Mouse (Mus musculus) limb, embryonic 11.5 days (tissue): Measurements from ENCODE around the gene Rbfox1. TPM values are rescaled to one million over a fixed set of nuclear protein-coding genes. Genes with fewer than 3 reads are reported as not detected.

Experiments used
- ATAC-seq: fragments of 200-750 bp; cut with Nextera tagmentation; 2 replicates; pipeline ENCODE4 v1.8.0; 2017; ENCODE audit warnings: low read depth; ENCODE audit not compliant: insufficient number of reproducible peaks, low FRiP score, low TSS enrichment
- DNase-seq: peaks from one replicate; pipeline ENCODE4 v3.0.0-alpha.2; 2015; ENCODE audit warnings: low spot score
- H3K27ac ChIP-seq: fragments of 300-500 bp; sonication (generic); replicated peaks from 2 replicates; pipeline ENCODE4 v1.5.1; 2014; ENCODE audit warnings: low read depth, mild to moderate bottlenecking, low read length
- H3K27me3 ChIP-seq: fragments of 300-500 bp; sonication (generic); 2 replicates; pipeline ENCODE4 v1.6.1; 2014; ENCODE audit warnings: mild to moderate bottlenecking, low read length, mixed read lengths; ENCODE audit not compliant: control insufficient read depth, insufficient read depth
- H3K36me3 ChIP-seq: fragments of 300-500 bp; sonication (generic); 2 replicates; pipeline ENCODE4 v1.6.1; 2014; ENCODE audit warnings: mild to moderate bottlenecking, low read length, moderate library complexity, mixed read lengths; ENCODE audit not compliant: control insufficient read depth, insufficient read depth
- H3K4me1 ChIP-seq: fragments of 300-500 bp; sonication (generic); 2 replicates; pipeline ENCODE4 v1.6.1; 2014; ENCODE audit warnings: low read length, mixed read lengths; ENCODE audit not compliant: control insufficient read depth, insufficient read depth
- H3K4me2 ChIP-seq: fragments of 300-500 bp; sonication (generic); 2 replicates; pipeline ENCODE4 v1.6.1; 2014; ENCODE audit warnings: low read depth, mild to moderate bottlenecking, moderate library complexity; ENCODE audit not compliant: severe bottlenecking
- H3K4me3 ChIP-seq: fragments of 300-500 bp; sonication (generic); 2 replicates; pipeline ENCODE4 v1.5.1; 2014; ENCODE audit warnings: low read depth, low read length
- H3K9ac ChIP-seq: fragments of 300-500 bp; sonication (generic); 2 replicates; pipeline ENCODE4 v1.6.1; 2014; ENCODE audit warnings: mild to moderate bottlenecking, low read length
- H3K9me3 ChIP-seq: fragments of 300-500 bp; sonication (generic); 2 replicates; pipeline ENCODE4 v1.6.1; 2016; ENCODE audit warnings: low read length; ENCODE audit not compliant: control insufficient read depth
- WGBS: fragments of 180-500 bp; shearing (Covaris S2); extraction: QIAGEN DNeasy Blood & Tissue Kit; methylation state at CpG from one replicate; pipeline ENCODE4 v1.1.7; 2014; 5-methylcytosine and 5-hydroxymethylcytosine counted together
- polyA plus RNA-seq: library from polyadenylated mRNA; unstranded; fragments of >200 nt; fragmentation: Nextera tagmentation; extraction: Ambion mirVana; gene quantifications from 2 replicates; pipeline ENCODE4 v1.2.1, GENCODE M21; 2014

Rbfox1 gene
- polyA plus RNA-seq, 1 experiment from 2014 or later, result 0.81 TPM

GRCm38 (mm10) chr16:6455349-6455748 lies 570.2 kb downstream of the Rbfox1 start:
- H3K4me1 ChIP-seq, result no peaks in the 10 kb centered on the region

GRCm38 (mm10) chr16:6479094-6479590 lies 594.0 kb downstream of the Rbfox1 start:
- no peak for DNase-seq
- H3K4me3 ChIP-seq, result no peak overlapping the region
- 52% methylated on average over 1 of the region's 1 CpGs for WGBS
- no peaks in the 10 kb centered on the region for H3K9me3 ChIP-seq
- H3K4me1 ChIP-seq, result no peaks in the 10 kb centered on the region
- H3K4me2 ChIP-seq, result no peak overlapping the region
- H3K36me3 ChIP-seq, result no peaks in the 10 kb centered on the region
- H3K27me3 ChIP-seq, result no peaks in the 10 kb centered on the region; the same call in 1 of the 2 replicates
- no peak overlapping the region for H3K27ac ChIP-seq
- no peak for ATAC-seq
- no peak overlapping the region for H3K9ac ChIP-seq

More at GRCm38 (mm10) chr16:6455349-6455748, 570.2 kb downstream of the Rbfox1 start:
- H3K9ac ChIP-seq, result no peak overlapping the region
- H3K9me3 ChIP-seq, result no peaks in the 10 kb centered on the region
- ATAC-seq, result no peak
- H3K4me3 ChIP-seq, result no peak overlapping the region
- H3K27ac ChIP-seq, result no peak overlapping the region
- no peaks in the 10 kb centered on the region; the same call in 1 of the 2 replicates for H3K27me3 ChIP-seq
- WGBS, result 73% methylated on average over 3 of the region's 3 CpGs
- H3K36me3 ChIP-seq, result no peaks in the 10 kb centered on the region
- H3K4me2 ChIP-seq, result no peak overlapping the region
- DNase-seq, result no peak

- Histone ChIP-seq H3K36me3 (no peaks in the 10 kb centered on the region), H3K9ac (no peak overlapping the region), H3K9me3 (no peaks in the 10 kb centered on the region), H3K4me2 (no peak overlapping the region), H3K4me3 (no peak overlapping the region), H3K27ac (no peak overlapping the region), H3K27me3 (no peaks in the 10 kb centered on the region; the same call in 1 of the 2 replicates), H3K4me1 (no peaks in the 10 kb centered on the region)
- no peak for ATAC-seq
- 28% methylated on average over 3 of the region's 3 CpGs for WGBS
- no peak for DNase-seq
These were observed 594.7 kb downstream of the Rbfox1 start for GRCm38 (mm10) chr16:6479616-6480410.

GRCm38 (mm10) chr16:6480411-6480728 lies 595.2 kb downstream of the Rbfox1 start:
- no peak overlapping the region for H3K9ac ChIP-seq
- H3K9me3 ChIP-seq, result no peaks in the 10 kb centered on the region
- no peak overlapping the region for H3K27ac ChIP-seq
- no peaks in the 10 kb centered on the region for H3K27me3 ChIP-seq
- ATAC-seq (no peak), DNase-seq (peak; percentile 77)
- no peaks in the 10 kb centered on the region for H3K4me1 ChIP-seq
- no peak overlapping the region for H3K4me2 ChIP-seq
- no peak overlapping the region for H3K4me3 ChIP-seq
- no peaks in the 10 kb centered on the region for H3K36me3 ChIP-seq
- WGBS, result 11% methylated on average over 5 of the region's 5 CpGs

- H3K27ac ChIP-seq, result no peak overlapping the region
- DNase-seq, result no peak
- 84% methylated on average over 8 of the region's 8 CpGs for WGBS
- H3K9ac ChIP-seq, result no peak overlapping the region
- no peak for ATAC-seq
- no peaks in the 10 kb centered on the region for H3K4me1 ChIP-seq
- no peak overlapping the region for H3K4me2 ChIP-seq
- H3K27me3 ChIP-seq, result no peaks in the 10 kb centered on the region
- H3K36me3 ChIP-seq, result no peaks in the 10 kb centered on the region
- H3K4me3 ChIP-seq, result no peak overlapping the region
- no peaks in the 10 kb centered on the region for H3K9me3 ChIP-seq
These were observed 598.5 kb downstream of the Rbfox1 start for GRCm38 (mm10) chr16:6483628-6484027.

GRCm38 (mm10) chr16:6485631-6486030 lies 600.5 kb downstream of the Rbfox1 start:
- Histone ChIP-seq H3K27me3 (no peaks in the 10 kb centered on the region), H3K9me3 (no peaks in the 10 kb centered on the region), H3K4me2 (no peak overlapping the region), H3K9ac (no peak overlapping the region), H3K4me3 (no peak overlapping the region), H3K36me3 (no peaks in the 10 kb centered on the region), H3K27ac (no peak overlapping the region), H3K4me1 (no peaks in the 10 kb centered on the region)
- DNase-seq (no peak), ATAC-seq (no peak)
- WGBS, result 78% methylated on average over 3 of the region's 3 CpGs

- 33% methylated on average over 8 of the region's 8 CpGs for WGBS
- Histone ChIP-seq H3K4me3 (no peak overlapping the region), H3K4me2 (no peak overlapping the region), H3K27me3 (no peaks in the 10 kb centered on the region), H3K27ac (no peak overlapping the region), H3K9me3 (no peaks in the 10 kb centered on the region), H3K9ac (no peak overlapping the region), H3K4me1 (no peaks in the 10 kb centered on the region), H3K36me3 (no peaks in the 10 kb centered on the region)
- ATAC-seq, result no peak
- peak; percentile 51 for DNase-seq
These were observed 617.1 kb downstream of the Rbfox1 start for GRCm38 (mm10) chr16:6502219-6502618.

GRCm38 (mm10) chr16:6503573-6504331 lies 618.6 kb downstream of the Rbfox1 start:
- Histone ChIP-seq H3K4me2 (no peak overlapping the region), H3K4me3 (no peak overlapping the region), H3K27me3 (no peaks in the 10 kb centered on the region), H3K36me3 (no peaks in the 10 kb centered on the region), H3K27ac (no peak overlapping the region), H3K9ac (no peak overlapping the region), H3K9me3 (no peaks in the 10 kb centered on the region), H3K4me1 (no peaks in the 10 kb centered on the region)
- 64% methylated on average over 5 of the region's 5 CpGs for WGBS
- peak; percentile 61 for DNase-seq
- ATAC-seq, result no peak
